Mouse (Mus musculus): ENCODE data around the gene Hdac10. TPM values are rescaled to one million over a fixed set of nuclear protein-coding genes. Genes with fewer than 3 reads are reported as not detected.

Gene Hdac10
- total RNA-seq (2021) = 10 to 100 TPM; 12.5 to 16.5 TPM

DNA sequence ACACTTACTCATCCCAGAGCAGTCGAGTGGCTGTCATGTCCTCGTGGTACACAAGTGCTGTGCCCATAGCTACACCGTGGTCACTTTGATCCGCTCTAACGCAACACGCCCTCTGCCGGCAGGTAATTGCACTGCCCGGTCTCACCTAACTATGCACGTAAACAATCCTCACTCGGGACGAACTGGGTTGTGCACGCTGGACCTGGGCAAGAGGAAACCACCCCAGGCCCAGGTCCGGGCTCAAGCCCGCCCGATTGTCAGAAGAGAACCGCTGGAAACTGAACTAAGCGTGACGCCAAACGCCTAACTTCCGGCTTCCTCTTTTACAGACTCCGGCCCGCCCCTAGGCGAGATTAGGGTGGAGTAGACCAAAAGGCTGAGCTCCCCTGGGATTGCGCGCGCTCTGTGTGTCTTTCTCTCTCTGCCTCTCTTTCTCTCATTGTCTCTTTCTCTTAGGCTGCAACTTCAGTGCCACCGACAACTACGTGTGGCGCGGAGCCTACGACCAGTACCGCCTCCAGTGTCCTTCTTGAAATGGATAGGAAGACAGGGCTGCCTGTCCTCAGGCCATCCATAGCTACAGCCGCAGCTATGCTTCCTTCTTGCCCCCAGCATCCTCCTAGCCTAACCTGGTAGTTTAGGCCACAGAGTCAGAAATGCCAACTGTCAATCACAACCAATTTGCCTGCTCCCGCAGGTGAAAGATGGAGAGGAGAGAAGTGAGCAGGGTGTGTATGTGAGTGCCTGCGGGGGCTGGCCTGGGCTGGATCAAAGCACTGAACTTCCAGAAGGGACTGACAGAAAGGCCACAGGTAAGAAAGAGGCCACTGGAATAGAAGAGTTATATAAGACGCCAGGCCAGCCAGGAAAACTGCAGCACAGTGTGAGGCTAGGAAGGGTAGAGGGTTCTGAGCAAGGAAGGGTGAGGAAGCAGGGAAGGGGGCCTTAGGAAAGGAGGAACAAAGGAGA lies at the start of gene Hdac10:
TSS of gene Hdac10 (minus strand) at position 319 of the 969 bp plus-strand sequence.
- DNase-seq (ENCODE audit: extremely low spot score in 1 of 2, low spot score in 1 of 2) = peak; percentile 78 to 87

DNA sequence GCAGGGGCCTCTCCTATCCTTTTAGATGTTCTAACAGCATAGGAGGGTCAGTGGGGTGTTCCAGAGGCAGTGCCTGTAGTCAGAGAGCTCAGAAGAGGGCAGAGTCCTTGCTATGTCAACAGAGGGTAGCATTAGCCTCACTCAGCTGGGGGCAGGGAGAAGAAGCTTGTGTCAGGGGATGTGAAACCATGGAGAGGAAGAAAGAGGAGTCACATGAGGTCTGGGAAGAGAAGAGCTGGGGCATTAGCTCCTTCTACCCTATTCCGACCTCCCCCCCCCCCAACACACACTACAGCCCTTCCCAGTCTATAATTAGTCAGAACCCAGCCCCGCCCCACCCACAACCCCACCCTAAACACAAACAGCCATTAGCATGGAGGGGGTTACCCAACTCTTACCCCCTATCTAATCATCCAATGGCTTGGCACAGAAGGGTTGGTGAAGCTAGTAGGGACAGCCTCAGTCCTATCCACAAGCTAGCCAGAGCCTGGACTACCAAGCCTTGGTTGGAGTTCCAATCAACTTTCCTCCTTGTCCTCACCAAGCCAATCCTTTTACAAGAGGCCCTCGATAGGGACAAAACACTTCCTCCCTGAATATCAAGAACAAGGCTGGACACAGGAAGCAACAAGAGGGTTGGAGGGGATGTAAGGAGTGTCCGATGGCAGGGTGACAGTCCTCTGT lies 49.2 kb upstream of the Hdac10 start:
- DNase-seq (ENCODE audit: extremely low spot score in 1 of 2, low spot score in 1 of 2) = no peak

DNA sequence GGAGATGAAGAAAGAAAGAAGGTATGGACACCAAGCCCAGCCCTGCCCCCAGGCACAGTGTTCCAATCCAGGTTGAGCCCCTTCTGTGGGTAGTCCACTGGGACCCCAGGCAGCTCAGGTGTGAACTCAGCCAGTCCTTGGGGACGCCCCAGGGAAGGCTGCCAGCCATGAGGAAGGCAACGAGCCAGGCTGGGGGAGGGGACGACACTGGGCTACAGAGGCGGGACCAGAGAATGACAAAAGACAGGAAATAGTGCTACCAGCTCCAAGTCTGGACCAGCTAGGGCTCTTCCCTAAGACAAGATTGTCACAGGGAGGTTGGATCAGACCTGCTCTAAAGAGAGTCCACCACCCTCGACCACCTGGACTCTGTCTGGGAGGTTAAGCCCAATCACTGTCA lies 48.6 kb upstream of the Hdac10 start:
- DNase-seq (ENCODE audit: extremely low spot score in 1 of 2, low spot score in 1 of 2) = peak in 1 of 2 experiments; percentile 73

DNA sequence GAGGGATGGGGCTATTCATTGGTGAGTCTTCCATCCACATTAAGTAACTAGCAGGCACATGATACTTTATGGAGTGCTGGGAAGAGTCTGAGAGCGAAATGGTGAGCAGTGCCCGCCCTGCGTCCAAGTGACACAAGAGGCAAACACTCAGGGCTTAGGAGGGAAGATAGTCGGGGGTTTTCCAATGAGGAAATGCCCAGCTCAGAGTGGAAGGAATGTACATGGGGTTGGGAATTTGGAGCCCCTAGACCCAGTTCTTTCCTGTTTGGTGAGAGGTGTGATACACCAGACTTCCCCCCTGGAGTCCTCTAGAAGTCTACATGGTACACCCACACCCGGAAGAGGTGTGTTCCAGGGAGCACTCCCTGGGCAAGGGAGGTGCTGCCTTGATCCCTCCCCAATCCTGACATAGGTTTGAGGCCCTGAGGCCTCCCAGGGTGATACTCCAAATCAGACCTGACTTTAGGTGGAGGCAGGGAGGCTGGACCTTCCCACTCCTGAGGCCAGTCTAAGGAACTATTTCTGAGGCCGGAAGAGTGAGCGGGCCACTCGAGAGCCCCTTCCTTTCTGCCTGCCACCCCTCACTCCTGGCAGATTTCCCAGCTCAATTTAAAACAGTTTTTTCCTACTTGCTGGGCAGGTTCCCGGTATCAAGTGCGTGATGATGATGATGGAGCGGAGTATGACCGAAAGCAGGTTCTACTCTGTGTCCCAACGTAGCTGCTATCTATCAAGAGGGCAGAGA lies 47.1 kb upstream of the Hdac10 start:
- DNase-seq (ENCODE audit: extremely low spot score in 1 of 2, low spot score in 1 of 2) = no peak

DNA sequence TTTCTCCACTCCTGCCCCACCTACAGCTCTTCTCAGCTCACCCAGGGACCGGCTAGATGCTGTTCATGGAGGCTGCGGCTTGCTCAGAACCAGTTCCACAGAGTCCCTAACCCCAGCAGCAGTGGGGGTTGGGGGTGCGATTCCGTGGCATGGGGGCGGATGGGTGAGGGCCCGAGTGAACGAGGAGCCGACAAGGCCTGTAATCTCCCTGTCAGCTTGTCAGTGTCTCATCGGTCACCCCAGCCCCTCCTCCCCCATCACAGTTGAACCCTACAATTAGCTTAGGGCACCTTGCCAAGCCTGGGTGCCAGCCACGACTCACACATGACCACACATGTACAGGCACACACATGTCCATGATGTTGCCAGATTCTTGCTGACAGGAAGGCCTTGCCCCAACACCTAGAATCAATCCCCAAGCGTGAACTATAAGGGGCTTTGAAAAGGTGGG lies 46.4 kb upstream of the Hdac10 start:
- DNase-seq (ENCODE audit: extremely low spot score in 1 of 2, low spot score in 1 of 2) = no peak

DNA sequence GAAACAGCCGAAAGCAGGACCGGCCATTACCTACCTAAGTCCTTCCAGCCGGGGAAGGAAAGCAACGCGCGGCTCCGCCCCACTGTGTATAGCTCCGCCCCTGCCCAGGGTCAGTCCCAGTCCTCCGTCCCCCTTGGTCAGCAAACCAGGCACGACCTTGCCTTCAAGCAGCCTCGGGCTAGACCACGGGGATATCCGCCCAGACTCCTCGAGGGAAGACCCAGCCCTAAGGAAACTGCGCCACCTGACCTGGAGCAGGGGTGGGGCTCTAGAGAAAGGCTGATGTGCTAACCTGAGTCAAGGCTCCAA lies 45.4 kb upstream of the Hdac10 start:
- DNase-seq (ENCODE audit: extremely low spot score in 1 of 2, low spot score in 1 of 2) = no peak

DNA sequence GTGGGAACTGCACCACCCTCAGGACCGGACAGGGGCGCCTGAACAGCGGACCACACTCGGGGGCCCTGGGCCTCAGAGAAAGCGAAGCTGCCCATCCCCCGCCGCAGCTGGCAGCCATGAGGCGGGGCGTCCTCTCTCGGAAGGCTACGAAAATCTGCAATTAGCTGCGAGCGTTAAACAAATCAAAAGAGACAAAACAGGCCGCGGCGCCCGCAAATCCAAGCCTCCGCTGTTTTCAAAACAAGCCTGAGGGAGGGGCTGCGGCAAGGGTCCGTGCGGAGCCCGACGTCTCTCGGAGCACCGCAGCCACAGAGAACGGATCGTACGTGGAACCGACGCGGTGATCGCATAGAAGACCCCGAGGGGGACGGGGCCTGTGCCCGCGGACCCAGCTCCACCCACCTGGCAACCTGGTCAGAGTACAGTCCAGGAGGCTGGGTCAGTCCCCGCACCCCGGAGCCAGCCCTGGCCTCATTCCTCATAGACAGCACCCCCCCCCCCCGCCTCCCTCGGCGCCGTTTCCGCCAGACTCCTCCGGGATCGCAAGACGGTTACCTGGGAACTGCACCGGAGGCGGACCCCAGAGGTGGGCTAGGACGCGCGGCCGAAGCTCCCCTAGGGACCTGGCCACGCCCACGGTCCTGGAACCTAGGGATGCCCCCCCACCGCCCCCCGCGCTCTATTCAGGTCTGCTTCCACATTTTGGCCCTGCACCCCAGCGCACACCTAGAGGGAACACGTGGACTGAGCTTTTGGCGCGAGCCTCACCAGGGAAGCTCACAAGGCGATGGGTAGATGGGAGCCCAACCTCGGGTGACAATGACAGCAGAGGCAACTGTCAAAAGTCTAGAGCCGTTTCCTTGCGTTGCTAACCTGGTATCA lies 44.8 kb upstream of the Hdac10 start:
- peak; percentile 47 for DNase-seq (ENCODE audit: extremely low spot score in 1 of 2, low spot score in 1 of 2)

DNA sequence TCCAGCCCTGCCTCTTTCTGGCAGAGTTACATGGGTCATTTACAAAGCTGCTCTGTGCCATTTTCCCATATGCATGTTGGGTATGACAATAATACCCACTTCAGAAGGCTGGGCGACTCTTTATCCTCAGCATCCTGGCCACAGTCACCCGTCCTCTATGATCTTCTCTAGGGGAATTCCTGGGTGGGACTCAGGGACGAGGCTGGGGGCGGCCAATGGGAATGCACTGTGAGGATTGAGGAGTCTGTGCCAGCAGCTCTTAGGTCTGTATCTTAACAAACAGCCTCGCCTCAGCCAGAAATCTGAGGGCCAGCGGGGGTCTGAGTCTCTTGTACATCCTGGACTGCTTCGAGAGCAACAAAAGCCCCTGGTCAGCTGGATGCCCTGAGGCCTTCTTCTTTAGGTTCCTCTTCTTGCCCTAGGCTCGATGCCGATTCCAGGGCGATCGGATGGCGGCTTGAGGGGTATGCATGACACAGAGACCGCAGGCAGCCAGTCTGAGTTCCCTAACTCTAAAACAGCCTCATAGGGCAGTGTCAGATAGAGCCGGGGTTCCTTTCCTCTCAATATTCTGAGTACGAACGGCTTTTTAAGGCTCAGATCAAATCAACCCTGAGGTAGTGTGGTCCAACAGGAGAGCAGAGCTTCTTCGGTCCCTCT lies 43.9 kb upstream of the Hdac10 start:
- DNase-seq (ENCODE audit: extremely low spot score in 1 of 2, low spot score in 1 of 2) = no peak

DNA sequence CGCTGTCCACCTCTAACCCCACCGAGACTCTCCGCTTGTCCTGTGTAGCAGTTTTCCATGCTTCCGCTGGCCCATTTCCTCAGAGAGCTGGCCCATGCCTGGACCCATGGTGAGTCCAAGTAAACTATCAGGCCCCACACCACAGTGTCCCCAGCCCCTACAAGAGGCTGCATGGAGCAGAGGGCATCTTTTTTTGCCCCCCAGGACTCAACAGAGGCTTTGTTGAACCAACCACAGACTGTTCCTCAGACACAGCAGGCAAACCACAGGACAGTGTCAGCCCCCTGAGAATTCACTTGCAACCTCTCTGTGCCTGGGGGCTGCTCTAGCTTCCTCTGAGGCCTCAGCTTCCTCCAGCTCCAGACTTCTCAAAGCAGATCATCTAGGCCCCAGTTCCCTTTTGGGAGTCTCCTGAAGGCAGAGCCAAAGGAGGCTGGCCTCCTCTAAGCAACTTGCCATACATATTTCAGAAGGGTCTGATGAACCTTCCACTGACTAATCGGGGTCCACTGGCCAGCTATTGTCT lies 43.1 kb upstream of the Hdac10 start:
- no peak for DNase-seq (ENCODE audit: extremely low spot score in 1 of 2, low spot score in 1 of 2)

DNA sequence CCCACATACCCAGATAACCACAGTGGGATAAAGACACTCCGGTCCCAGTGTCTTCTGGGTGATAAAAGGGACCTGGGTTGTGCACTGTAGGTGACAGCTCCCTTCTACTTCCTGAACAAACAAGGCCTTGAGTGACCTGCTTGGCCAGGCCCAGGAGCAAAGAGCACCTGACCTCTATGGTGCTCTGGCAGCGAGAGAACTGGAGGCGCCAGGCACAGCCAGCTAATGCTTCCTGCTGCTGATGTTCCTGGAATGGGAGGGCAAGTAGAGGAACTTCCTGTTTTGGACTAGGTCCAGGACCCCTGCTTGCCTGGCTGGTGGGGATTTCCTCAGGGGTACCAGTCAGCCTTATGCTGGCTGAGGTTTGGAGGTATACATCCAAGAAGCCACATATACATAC lies 41.6 kb upstream of the Hdac10 start:
- no peak for DNase-seq (ENCODE audit: extremely low spot score in 1 of 2, low spot score in 1 of 2)

DNA sequence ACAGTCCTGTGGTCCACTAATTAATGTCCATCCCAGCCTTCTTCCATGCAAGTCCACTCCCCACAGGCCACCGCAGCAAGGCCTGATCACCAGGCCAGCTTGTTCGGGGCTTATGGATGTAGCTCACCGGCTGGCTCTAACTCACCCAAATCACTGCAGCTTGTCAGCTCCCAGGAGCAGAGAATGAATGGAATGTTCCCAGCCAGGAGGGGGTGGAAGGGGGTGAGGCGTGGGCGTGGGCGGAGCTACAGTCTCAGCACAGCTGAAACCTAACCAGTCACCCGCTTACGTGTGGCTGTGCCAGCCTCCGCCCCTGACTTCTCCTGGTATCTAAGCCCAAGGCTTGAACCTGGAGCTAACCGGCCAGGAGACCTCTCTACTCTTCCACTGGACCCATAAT lies 40.9 kb upstream of the Hdac10 start:
- peak; percentile 42 to 61 for DNase-seq (ENCODE audit: extremely low spot score in 1 of 2, low spot score in 1 of 2)

DNA sequence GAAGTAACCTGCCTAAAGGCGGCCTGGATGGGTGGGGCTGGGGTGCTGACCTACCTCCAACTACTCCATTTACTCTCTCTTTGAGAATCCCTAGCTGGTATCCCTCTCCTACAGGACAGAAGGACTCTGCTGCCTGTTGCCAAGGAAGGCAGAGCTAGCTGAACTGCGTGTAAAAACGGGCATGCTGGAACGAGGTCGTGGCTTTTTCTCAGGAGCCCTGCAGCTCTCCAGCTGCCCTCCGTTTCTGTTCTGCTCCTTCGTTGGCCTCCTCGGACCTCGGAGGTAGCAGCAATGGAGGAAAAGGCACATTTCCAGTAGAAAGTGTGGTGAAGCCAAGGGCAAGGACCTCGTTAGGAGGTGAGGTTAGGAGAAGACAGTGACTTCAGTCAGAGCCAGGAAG lies 40.4 kb upstream of the Hdac10 start:
- DNase-seq (ENCODE audit: extremely low spot score in 1 of 2, low spot score in 1 of 2) = no peak

DNA sequence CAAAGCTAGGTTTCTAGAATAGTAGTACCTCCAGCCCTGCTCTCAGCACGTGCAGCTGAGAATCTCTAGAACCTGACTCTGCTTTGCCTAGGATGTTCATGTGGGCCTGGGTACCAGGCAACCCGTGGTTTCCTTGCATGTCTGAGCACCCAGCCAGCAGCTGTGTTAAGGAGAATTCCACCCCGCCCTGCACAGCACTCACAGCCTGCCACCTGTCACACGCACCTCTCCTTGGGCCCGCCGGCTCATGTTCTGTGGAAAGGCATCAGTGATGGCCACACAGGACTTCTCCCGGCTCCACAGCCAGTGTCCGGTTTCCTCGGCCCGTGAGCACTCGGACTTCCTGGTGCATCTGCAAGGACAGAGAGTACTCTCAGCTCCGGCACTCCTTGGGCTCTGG lies 37.0 kb upstream of the Hdac10 start:
- no peak for DNase-seq (ENCODE audit: extremely low spot score in 1 of 2, low spot score in 1 of 2)

DNA sequence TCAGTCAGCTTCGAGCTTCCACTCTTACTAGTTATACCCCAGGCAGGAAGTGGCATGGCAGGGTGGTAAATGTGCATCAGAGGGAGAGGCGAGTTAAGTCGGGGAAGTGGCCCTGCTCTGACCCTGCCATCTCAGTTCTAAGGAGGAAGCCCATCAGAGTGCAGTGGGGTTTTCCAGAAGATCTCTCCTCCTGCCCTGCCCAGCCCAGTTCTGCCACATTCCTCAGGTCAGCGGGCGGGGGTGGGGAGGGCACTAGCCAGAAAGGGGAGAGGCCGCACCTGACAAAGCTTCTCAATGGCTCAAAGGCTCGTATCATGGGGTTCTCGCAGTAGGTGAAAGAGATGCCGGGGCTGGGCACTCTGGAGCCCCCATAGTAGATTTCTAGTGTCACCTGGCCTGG lies 32.9 kb upstream of the Hdac10 start:
- no peak for DNase-seq (ENCODE audit: extremely low spot score in 1 of 2, low spot score in 1 of 2)

DNA sequence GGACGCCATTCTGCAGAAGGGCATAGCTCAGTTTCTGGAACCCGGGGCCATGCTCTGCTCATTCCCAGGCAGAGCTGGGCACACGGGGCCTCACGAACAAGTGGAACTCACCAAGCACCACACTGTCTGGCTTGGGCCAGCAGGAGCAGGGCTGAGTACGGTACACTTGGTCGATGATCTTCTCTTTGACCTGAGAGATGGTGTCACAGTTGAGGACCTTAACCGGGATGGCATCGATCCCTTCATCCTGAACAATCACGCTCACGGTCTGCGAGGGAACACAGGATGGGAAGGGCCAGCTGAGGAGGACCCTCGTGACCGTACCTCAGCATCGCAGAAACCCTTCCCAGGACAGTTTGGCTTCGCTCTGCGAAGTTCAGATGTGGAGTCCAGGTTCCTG lies 30.0 kb upstream of the Hdac10 start:
- DNase-seq (ENCODE audit: extremely low spot score in 1 of 2, low spot score in 1 of 2) = no peak

DNA sequence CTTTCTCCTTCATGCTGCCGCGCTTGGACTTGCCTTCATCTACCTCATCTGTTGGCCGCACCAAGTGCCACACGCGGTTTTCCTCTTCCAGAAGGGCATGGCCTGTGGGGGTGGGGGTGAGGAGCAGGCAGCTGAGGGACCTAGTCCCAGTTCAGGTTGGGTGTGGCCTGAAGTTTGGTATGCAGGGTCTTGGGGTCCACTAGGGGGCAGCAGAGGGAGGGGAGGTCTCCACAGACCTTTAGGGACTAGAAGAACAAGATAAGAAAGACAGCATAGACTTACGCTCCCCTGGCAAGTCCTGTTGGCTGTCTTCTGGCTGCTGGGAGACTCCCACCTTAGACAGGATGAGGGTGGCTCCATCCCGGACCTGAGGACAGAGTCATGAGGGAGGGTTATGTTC lies 29.5 kb upstream of the Hdac10 start:
- peak in 1 of 2 experiments; percentile 74 for DNase-seq (ENCODE audit: extremely low spot score in 1 of 2, low spot score in 1 of 2)

DNA sequence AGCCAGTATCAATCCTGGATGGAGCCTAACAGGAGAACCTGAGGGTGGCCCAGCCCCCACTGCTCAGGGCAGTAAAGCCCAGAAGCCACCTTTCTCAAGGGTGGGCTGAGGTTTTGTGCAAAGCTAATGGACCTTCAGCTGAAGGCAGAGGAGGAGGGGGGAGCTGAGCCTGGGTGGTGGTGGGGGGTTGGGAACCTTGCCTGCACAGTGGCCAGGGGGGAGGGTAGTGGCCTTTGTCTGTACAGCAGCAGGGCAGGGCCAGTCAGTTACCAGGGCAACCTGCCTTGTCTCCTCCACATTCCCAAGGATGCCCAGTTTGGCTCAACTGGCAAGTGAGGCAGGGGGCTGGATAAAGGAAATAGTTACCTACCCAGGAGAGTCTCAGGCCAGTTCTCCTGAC lies 23.8 kb upstream of the Hdac10 start:
- no peak for DNase-seq (ENCODE audit: extremely low spot score in 1 of 2, low spot score in 1 of 2)

DNA sequence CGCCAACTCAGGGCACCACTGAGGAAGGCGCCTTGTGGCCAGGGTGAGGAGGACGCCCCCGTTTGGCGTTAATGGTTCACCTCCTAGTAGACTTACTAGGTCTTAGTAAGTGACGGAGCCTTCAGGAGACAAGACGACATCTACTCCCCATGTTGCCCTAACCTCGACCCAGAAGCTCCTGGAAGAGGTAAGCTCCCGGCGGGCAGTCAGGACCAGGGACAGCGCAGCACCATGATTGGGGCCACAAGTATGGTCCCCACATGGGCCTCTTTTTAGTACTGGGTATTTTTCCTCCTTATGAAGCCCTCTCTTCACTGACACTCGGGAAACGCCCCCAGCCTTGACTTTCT lies 21.5 kb upstream of the Hdac10 start:
- no peak for DNase-seq (ENCODE audit: extremely low spot score in 1 of 2, low spot score in 1 of 2)

DNA sequence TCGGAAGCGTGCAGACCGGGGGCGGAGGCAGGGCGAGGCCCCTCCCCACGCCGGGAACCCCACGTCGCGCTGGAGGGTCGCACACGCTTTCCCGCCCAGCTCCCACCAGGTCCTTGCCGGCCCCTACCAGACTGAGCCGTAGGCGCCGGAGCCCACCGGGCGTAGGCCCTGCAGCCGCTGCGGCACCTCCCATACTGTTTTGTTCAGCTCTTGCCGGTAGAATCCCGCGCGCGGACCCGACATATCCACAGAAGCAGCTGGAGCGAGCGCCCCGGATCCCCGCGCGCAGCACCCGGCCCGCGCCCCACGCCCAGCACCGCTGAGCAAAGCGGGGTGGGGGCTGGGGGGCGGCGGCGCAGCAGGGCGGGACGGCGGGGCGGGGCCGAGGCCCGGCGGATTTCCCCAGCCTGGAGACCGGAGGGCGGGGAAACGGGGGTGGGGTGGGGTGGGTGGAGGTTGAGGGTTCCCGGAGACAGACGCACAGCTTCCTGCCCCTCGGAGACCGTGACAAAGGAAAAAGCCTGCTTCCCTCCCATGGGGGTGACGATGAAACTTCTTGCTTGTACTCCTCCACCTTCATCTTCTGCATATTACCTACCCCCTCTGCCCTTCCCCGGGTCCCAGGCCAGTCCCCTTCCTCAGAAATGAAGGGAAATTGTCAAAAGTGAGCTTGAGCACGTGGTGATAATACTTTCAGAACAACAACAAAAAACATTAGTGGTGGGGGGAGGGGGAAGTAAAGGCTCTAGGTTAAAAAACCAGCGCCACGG lies 21.0 kb upstream of the Hdac10 start, which contains the start of gene Mapk11:
TSS of gene Mapk11 (minus strand) at position 358 of the 770 bp plus-strand sequence.
- peak in 1 of 2 experiments; percentile 42 for DNase-seq (ENCODE audit: extremely low spot score in 1 of 2, low spot score in 1 of 2)

All from layer of hippocampus, postnatal 25 days (tissue).